Mouse (Mus musculus): Measurements from ENCODE around the gene Sult4a1.
"Not testable (repeated sequence)": the region's sequence is repeated elsewhere in the genome, so short reads cannot be mapped to it uniquely, and the experiment has no call there.

Sult4a1 gene

DNA sequence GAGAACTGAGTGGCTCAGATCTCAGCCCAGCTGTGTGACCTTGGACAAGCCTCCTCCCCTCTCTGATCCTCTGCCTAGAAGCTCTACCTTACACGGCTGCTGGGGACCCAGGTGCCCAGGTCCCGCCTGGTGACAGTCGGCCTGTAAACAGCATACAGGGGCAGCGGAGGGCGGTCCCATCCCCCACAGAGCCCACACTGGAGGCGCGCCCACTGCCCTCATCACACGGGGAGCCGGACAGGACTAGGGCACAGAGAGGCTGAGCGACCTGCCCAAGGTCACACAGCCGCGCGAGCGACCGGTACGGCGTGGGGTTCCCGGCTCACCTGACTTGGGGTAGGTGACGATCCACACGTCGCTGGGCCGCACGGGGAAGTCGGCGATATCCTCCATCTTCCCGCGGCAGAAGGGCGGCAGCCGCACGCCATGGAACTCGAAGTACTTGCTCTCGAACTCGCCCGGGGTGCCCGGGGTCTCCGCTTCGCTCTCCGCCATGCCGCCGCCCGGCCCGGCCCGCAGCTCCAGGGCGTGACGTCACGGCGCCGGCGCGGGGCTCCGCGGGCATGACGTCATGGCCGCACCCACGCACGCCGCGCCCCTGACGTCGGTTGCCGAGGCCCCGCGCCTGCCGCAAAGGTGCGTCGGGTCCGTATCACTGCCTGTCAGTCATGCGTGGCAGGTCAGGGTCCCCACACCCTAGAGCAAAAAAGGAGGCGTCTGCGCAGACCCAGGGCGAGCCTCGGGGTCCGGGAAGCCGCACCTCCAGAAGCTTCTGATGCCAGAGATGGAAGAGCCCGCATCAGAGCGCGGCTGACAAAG lies at the start of gene Sult4a1:
Gene Sult4a1, minus strand, starts transcription at position 650 of the 819 bp plus-strand sequence.
- CTCF ChIA-PET = no interaction called here

DNA sequence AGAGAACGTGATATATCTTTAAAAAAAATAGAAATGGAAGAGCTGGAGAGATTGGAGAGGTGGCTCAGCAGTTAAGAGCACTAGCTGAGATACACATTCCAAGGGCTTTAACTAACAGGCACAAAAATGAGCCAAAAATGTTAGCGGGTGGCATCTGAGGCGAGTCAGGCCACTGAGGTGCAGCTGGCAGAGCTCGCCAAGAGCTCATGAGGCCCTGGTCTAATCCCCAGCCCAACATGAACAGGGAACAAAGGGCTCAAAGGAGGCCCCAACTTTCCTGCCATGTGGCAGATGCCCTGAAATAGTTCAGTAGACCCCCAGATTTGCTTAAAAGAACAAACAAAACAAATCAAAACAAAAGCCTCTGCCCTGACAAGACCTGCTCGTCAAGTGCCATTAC lies 35.4 kb upstream of the Sult4a1 start:
- CTCF ChIA-PET = interaction anchor here (0.6 kb wide), 1 partner anchor 139 kb away, joined by 3 read pairs; no protein-coding TSS in a partner anchor

DNA sequence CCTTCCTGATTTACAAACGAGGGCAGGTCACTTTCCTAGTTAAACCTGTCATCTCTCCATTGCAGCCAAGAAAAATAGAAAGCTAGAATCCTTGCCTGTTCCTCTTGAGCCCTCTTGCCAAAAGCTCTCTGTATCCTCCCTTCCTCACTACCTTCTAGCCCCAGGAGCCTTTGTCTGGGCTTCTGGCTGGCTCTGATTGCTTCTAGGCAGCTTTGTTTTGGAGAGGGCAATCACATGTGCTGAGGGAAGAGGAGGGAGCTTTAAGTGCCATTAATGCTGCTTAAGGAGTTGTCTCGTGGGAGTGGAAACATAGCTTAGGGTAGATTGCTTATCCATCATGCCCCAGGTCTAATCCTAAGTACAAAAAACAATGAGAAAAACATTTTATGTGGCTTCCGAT lies 34.6 kb upstream of the Sult4a1 start:
- CTCF ChIA-PET = no interaction called here

DNA sequence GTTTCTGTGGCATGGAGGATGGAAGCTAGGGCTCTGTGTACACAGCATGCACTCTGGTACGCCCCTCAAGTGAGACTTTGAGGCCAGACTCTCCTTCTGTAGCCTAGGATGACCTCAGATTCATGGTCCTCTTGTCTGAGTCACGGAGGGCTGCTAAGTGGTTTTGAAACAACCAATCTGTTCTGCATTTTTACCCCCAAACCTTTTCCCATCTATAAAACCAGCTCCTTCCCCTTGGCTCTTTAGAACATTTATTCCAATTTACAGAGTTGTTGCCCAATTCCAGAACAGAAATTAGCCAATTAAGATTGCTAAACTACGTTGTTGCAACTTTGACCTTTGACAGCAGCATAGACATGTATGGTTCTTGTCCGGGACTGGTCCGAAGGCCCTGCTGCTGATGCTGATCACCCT lies 34.0 kb upstream of the Sult4a1 start:
- CTCF ChIA-PET = no interaction called here

DNA sequence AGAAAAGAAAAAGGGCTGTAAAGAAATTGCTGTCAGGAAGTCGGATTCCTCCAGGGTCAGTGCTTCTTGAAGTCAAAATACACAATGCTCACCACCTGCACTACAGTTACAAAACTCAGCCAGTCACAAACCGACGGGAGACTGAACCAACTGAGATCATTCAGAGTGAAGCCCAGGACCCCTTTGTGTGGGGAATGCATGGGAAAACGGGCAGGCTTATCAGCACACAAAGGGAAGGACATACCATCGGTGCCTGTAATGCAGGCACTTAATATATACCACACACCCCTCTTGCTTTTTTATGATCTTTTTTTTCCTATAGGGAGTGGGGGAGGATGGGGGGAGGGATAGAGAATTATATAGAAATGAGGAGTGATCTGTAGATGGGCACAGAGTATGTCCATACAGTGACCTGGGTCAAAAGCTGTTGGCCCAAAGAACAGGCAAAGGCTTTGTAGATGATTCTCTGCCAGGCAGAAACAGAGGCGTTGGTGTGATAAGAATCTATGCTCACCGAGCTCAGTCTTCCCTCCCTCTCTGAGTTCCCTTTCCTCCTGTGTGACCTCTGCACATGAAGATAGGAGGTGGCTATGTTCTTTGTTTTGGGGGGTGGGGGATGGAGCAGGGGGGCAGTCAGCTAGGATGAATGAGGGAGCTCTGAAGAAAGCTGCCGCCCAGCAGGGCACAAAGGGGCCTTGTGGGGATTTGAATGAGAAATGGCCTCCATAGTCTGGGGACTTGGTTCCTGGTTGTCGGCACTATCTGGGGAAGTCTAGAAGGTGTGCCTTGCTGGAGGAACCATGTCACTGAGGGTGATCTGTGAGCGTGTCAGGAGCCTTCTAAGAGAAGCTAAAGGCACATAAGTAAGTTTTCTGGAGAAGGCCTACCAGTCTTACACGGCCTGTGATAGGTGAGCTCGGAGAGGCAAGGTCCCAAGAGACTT lies 31.2 kb upstream of the Sult4a1 start:
- CTCF ChIA-PET = no interaction called here

DNA sequence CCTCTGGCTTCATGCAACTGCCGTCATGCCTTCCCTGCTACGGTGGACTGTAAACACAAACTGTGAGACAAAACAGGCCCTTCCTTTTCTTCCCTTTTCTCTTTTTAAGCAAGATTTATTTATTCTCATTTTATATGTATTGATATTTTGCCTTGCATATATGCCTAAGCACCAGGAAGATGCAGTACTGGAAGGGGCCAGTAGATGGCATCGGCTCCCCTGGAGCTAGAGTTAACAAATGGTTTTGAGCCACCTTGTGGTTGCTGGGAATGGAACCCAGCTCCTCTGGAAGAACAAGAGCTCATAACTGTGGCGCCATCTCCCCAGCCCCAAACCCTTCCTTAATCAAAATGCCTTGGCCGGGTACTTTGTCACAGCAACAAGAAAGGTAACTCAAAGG lies 29.9 kb upstream of the Sult4a1 start:
- CTCF ChIA-PET = no interaction called here

DNA sequence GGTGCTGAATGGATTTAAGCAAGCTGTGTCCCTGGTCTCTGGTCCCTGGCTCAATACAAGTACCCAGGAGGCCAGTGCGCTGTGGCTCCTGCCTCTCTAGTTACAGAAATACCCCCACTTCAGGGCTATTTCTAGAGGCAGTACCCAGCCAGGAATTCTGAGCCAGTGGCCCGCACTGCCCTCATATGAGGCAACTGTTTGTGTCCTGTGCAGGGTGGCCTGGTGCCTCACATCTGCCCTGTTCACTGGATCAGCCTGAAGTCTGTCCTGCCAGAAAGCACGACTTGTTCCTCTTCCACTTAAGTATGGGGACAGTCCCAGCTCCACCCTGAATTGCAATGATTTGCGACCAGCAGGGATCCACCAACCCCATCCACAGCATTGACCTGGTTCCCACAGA lies 27.9 kb upstream of the Sult4a1 start:
- CTCF ChIA-PET = no interaction called here

DNA sequence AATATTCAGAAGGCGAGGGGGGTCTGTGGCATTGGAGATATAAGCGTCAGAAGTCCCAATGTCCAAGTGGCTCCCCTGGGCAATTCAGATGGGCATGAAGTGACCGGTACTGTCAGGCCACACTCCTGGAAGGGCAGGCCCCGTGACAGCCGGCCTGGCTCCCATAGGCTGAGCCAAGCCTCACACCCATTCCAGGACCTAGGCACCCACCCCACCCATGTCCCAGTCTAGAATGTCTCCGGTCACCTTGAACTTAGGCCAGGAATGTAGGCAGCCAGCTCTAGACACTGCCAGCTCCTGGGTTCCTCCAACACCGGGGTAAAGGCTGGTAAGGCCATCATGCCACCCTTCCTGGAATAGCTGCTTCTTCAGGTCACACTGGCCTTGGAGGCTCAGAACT lies 26.4 kb upstream of the Sult4a1 start:
- CTCF ChIA-PET = interaction anchor here (0.5 kb wide), 1 partner anchor 324 kb away, joined by 3 read pairs; no protein-coding TSS in a partner anchor

DNA sequence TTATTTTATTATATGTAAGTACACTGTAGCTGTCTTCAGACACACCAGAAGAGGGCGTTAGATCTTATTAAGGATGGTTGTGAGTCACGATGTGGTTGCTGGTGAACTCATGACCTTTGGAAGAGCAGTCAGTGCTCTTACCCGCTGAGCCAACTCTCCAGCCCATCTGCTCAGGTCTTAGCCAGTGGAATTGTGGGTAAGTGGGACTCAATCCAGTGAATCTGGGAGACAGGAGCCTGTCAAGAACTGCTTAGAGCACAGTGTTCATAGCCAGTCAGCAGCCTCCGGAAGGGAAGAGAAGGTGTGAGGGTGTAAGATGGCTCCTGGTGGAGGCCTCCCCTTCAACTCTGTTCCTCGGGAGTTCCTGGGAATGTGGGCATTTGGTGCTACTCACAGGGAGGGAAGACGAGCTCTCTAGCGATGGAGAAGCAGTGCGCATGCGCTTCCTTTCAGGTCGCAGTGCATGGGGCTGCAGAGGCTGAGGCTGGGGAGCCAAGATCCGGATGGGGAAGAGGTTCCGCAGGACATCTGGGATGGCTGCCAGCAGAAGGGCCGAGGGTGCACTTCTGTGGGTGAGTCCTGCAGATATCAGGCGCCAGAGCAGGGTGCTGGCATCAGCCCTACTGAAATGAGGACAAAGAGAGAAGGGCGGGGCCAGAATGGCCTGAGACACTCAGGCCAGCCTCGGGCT lies 25.7 kb upstream of the Sult4a1 start:
- CTCF ChIA-PET = interaction anchor here (0.5 kb wide), 1 partner anchor 323 kb away, joined by 3 read pairs; no protein-coding TSS in a partner anchor

DNA sequence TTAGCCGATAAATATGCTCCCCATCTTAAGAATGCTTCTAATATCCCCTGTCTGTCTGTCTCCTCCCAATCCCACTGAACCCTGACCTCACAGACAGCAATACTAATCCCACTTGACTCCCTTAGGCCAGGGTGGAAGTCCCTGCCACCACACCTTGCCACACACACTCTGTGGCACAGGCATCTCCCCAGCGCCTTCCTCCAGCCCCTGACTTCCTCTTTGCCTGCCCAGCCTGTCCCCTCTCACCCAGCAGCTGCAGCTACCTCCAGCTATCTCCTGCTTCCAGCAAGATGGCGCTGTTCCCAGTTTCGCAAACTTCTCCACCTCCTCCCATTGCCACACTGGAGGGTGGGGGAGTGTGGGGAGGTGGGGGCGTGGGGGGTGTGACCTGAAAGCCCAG lies 21.3 kb upstream of the Sult4a1 start:
- CTCF ChIA-PET = no interaction called here

DNA sequence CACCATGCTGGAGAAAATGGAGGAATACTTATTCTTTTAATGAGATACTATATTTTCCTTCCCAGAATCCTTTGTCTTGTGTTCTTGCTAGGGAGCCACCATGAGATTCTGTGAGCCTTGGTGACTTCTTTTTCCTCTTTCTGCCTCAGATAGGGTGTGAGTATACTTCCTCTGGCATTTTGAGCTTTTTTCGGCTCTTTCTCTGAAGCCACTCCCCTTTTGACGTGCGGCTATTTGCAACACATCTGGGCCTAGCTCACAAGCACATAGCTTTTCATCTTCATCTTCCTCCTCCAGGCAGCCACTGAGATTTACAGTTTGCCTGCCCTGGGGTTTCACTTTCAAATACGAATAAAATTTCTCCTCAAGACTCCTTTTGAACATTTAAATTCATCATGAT lies 20.9 kb upstream of the Sult4a1 start:
- CTCF ChIA-PET = no interaction called here

DNA sequence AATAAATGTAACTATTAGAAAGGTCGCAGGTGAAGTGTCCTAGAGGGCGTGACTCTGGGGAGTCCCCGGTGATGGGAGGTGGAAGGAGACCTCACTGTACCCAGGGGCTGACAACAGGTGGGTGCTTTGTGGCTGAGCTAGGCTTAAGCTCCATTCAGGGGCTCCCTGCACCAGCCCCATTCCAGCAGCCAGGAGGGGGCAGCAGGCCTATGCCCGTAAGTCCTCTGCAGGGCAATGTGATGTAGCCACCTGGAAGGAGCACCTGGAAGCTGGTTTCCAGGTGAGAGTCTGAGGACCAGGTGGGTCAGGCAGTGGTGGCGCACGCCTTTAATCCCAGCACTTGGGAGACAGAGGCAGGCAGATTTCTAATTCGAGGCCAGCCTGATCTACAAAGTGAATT lies 18.5 kb upstream of the Sult4a1 start:
- CTCF ChIA-PET = no interaction called here

DNA sequence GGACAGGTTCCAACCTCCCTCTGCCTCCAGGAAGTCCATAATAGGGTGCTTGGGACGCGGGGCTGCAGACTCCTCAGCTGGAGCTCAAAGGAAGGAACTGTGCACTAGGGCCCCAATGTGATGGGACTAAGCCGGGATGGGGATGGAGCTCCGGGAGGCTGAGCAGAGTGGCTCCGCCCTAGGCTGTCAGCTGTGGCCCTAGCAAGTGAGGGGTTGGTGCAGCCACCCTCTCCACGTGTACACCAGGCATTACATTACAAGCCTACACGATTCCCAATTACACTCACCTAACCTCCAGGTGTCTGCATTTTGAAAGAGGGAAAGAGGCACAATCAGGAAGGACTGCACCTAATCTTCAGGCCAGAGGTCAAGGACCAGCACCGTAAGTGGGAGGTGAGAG lies 17.5 kb upstream of the Sult4a1 start, which contains the start of gene Pnpla5:
Gene Pnpla5, minus strand, starts transcription at position 101 of the 400 bp plus-strand sequence.
- CTCF ChIA-PET = no interaction called here

DNA sequence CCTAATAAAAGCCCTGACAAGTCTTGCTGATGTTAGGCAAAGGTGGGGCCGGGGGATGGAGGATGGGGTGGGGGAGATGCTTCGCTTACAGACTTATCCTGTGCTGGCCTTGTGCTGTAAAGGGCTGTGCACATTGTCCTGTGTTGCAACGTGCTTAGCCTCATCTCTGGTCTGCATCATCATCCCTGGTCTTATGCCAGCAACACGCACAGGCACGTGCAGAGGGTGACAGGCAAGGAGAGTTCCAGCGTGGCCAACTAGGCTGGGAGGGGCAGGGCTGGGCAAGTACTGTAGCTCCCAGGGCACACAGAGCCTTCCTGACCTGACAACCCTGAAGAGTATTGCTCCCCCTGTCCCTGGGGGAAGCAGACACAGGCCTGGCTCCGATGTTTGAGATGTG lies 15.5 kb upstream of the Sult4a1 start:
- CTCF ChIA-PET = no interaction called here

DNA sequence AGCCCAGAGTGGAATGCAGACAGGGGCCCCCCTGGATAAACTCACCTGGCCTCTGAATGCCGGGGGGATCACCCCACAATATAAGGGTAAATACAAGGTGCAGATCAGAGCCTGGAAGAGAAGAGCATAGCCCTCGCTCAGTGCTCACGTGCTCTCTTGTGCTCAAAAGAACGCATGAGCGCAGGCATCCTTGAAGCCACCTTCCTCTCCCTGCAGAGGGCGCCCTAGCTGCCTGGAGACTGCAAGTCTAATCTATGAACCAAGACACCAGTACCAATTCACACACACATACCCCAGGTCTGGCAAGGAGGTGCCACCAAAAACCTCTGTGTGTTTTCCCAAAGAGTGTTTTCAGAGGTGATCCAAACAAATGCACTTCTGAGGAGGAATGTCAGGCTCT lies 15.1 kb upstream of the Sult4a1 start:
- CTCF ChIA-PET = no interaction called here

DNA sequence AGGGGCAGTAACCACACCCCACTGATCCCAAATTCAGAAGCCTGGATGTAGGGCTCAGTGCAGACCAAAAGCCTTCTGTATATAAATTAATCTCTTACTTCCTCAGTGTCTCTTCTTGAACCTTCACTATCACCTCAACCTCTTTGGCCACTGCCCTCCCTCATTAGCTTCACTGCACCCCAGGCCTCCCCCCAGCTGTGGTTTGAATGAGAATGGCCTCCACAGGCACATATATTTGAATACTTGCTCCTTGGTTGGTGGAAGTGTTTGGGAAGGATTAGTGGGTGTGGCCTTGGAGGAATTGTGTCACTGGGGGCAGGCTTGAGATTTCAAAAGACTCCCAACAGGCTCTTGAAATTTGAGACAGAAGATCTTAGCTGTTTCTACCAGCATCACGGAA lies 10.9 kb upstream of the Sult4a1 start:
- CTCF ChIA-PET = no interaction called here

DNA sequence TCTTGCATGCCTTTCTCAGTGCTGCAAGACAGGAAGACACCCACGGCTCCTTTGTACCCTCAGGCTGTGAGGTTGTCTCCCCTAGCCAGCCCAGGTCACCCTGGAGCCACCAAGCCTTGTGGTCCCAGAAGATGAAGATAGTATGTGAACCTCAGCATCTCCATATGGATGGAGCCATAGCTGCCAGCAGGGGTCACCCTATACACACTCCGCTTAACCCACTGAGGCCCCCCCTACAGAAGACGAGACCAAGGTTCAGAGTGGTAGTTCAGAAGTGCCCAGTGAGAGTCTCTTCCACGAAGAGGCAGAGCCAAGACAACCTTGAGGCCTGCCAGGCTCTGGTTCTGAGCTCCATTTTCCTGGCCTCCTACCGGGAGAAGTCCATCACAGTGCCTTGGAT lies 10.2 kb upstream of the Sult4a1 start:
- CTCF ChIA-PET = no interaction called here

DNA sequence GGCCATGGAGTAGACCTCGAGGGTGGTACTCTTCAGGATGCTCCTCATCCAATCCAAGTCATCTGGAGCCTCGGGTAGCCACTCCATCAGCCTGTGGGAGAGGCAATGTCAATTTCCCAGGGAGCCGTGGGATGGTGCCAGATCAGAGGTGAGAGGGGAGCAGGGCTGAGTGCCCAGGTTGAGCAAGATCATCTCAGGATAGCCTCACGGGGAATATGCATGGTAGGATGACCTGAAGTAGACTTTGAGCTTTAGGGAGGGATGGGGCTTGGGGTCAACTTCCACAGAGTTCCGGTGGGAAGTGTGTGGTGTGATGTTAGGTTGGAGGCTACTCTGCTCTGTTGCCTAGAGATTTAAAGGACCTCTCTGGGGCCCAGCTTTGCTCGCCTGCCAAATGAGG lies 8.3 kb upstream of the Sult4a1 start:
- CTCF ChIA-PET = no interaction called here

DNA sequence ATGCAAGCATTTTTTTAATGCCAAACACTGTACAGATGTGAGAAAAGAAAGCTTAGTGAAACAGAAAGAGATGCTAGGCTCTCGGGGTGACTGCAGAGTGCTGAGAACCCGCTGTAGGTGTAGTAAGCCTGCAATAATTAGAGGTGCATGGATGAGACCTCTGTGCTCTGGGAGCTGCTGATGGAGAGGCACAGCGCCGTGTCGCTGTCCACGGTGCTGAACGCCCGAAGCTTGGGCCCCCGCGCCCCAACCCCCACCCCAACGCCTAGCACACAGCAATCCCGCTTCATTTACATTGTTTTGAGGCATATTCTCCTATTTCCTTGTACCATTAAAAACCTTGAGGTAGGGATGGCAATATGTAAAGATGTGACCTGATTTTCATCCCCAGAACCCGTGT lies 3.3 kb upstream of the Sult4a1 start:
- CTCF ChIA-PET = interaction anchor here (0.7 kb wide), 3 partner anchors 61 to 706 kb away, joined by 3 to 6 read pairs (median 3); no protein-coding TSS in a partner anchor

DNA sequence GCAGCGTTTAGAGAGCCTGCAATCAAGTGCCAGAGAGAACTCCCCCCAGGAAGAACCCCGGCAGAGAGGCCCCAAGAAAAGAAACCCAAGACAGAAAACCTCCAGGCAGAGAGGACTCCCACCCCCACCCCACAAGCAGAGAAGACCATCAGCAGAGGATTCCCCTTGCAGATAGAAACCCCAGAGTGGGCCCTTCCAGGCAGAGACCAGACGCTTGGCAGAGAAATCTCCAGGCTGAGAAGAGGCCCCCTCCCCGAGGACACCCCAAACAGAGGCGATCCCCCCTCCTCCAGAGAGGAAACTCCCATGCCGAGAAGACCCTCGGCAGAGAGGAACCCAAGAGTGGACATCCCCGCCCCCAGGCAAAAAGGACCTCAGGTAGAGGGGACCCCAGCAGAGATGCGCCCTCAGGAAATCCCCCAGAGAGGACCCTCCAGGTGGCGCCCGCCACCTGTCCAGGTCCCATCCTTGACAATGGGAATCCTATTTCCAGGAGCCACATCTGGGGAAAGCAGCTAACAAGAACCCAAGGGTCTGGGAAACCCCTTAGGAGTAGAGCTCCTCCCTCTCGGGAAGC lies 458 bp upstream of the Sult4a1 start:
- CTCF ChIA-PET = no interaction called here

DNA sequence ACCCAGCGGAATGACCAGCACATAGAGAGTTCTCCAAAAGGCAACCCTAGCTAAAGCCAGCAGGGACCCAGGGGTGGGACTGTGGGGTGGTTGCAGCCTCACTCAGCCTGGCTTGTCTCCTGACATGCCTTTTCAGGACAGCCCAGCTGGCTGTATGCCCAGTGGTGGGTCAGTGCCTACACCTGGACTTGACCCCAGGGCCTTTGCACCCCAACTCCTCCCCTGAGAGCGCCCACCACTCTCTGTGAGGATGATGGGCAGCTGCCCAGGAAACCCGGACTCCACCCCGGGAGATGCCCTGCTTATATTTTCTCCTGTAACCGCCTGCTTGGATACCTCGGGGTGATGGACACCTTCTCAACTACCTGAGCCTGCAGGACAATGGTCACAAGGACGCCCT lies 928 bp downstream of the Sult4a1 start:
- CTCF ChIA-PET = no interaction called here

DNA sequence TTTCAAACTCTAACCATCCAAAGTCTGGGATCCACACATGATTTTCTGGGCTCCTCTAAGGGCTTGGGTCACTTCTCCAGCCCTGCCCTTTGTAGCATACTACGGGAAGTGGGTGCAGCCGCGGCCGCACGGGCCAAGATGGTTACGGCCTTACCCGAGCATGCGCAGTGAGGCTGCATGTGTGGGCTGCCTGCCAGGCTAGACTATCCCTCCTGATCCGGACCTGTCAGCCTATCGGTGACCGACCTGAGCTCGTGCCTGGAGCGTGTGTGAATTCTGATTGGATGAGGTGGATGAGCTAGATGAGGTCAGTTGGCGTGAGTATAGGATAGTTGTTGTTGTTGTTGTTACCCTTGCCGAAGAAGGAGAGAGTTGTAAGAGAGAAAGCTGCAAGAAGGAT lies 8.0 kb downstream of the Sult4a1 start:
- CTCF ChIA-PET = not testable (repeated sequence)

Data from spleen, embryonic (tissue).